Mouse (Mus musculus) brain, embryonic 14.5 days (tissue): Measurements from ENCODE around the gene Cdh12.
"Not testable (repeated sequence)": the region's sequence is repeated elsewhere in the genome, so short reads cannot be mapped to it uniquely, and the experiment has no call there.

Experiments used
- CTCF ChIP-seq: fragments of 200-500 bp; IDR thresholded peaks from 2 replicates; pipeline ENCODE4 v1.5.1; 2012; ENCODE audit warnings: inconsistent platforms, mild to moderate bottlenecking, moderate library complexity, borderline replicate concordance; ENCODE audit not compliant: insufficient read depth, insufficient read length; ENCODE audit errors: extremely low read depth
- POLR2A ChIP-seq: fragments of 200-500 bp; IDR thresholded peaks from 2 replicates; pipeline ENCODE4 v1.6.1; 2012; ENCODE audit warnings: mild to moderate bottlenecking, inconsistent platforms, borderline replicate concordance; ENCODE audit not compliant: poor library complexity, insufficient read depth, insufficient read length, severe bottlenecking; ENCODE audit errors: extremely low read depth

DNA sequence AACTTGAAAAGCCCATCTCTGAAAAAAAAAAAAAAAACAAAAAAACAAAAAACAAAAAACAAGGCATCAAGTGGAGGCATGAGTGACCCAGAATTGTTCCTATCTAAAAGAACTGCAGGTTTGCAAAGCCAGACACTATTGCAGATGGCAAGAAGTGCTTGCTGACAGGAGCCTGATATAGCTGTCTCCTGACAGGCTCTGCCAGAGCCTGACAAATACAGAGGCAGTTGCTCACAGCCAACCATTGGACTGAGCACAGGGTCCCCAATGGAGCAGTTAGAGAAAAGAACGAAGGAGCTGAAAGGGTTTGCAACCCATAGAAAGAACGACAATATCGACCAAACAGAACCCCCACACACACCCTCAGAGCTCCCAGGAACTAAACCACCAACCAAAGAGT lies 156.7 kb downstream of the Cdh12 start:
- TF ChIP-seq POLR2A, CTCF: not testable (repeated sequence)
